Mouse (Mus musculus) heart, embryonic 16.5 days (tissue): Measurements from ENCODE around the gene Snx18. TPM values are rescaled to one million over a fixed set of nuclear protein-coding genes. Genes with fewer than 3 reads are reported as not detected.

Source experiments
- ATAC-seq: fragments of 200-750 bp; cut with Nextera tagmentation; replicated peaks from 2 replicates; pipeline ENCODE4 v1.8.0; 2017; ENCODE audit warnings: moderate number of reproducible peaks; ENCODE audit not compliant: insufficient read depth, low FRiP score; ENCODE audit errors: extremely low read depth
- H3K27ac ChIP-seq: fragments of 300-500 bp; sonication (generic); 2 replicates; pipeline ENCODE4 v1.5.1; 2014; ENCODE audit warnings: mild to moderate bottlenecking, low read length, control low read depth, moderate library complexity
- H3K27me3 ChIP-seq: fragments of 300-500 bp; sonication (generic); 2 replicates; pipeline ENCODE4 v1.6.1; 2014; ENCODE audit warnings: low read length, mixed read lengths; ENCODE audit not compliant: control insufficient read depth, insufficient read depth
- H3K36me3 ChIP-seq: fragments of 300-500 bp; sonication (generic); 2 replicates; pipeline ENCODE4 v1.6.1; 2014; ENCODE audit not compliant: control insufficient read depth, insufficient read depth
- H3K4me1 ChIP-seq: fragments of 300-500 bp; sonication (generic); 2 replicates; pipeline ENCODE4 v1.6.1; 2014; ENCODE audit warnings: low read length, mixed read lengths; ENCODE audit not compliant: control insufficient read depth, insufficient read depth
- H3K4me2 ChIP-seq: fragments of 300-500 bp; sonication (generic); 2 replicates; pipeline ENCODE4 v1.6.1; 2014; ENCODE audit warnings: low read depth, mild to moderate bottlenecking, control low read depth, low read length
- H3K4me3 ChIP-seq: fragments of 300-500 bp; sonication (generic); 2 replicates; pipeline ENCODE4 v1.5.1; 2014; ENCODE audit warnings: mild to moderate bottlenecking, control low read depth, low read length
- H3K9ac ChIP-seq: fragments of 300-500 bp; sonication (generic); 2 replicates; pipeline ENCODE4 v1.6.1; 2014; ENCODE audit warnings: low read length, control low read depth
- H3K9me3 ChIP-seq: fragments of 300-500 bp; sonication (generic); replicated peaks from 2 replicates; pipeline ENCODE4 v1.6.1; 2016; ENCODE audit warnings: low read length; ENCODE audit not compliant: control insufficient read depth
- WGBS: fragments of 180-500 bp; shearing (Covaris S2); extraction: QIAGEN DNeasy Blood & Tissue Kit; methylation state at CpG from one replicate; pipeline ENCODE4 v1.1.7; 2014; 5-methylcytosine and 5-hydroxymethylcytosine counted together
- polyA plus RNA-seq: library from polyadenylated mRNA; unstranded; fragments of >200 nt; fragmentation: Nextera tagmentation; extraction: Ambion mirVana; gene quantifications from 2 replicates; pipeline ENCODE4 v1.2.1, GENCODE M21; 2015

Gene Snx18
- polyA plus RNA-seq, 1 experiment from 2014 or later = 10.7 TPM

GRCm38 (mm10) chr13:113594361-113594760 lies 24.0 kb downstream of the Snx18 start:
- H3K36me3 ChIP-seq = peaks cover 19% of the 10 kb centered on the region
- no peak overlapping the region for H3K27ac ChIP-seq
- no peak for ATAC-seq
- H3K4me2 ChIP-seq = no peak overlapping the region
- H3K9me3 ChIP-seq = no peaks in the 10 kb centered on the region
- no peaks in the 10 kb centered on the region for H3K27me3 ChIP-seq
- peaks cover 27% of the 10 kb centered on the region for H3K4me1 ChIP-seq
- H3K9ac ChIP-seq = no peak overlapping the region
- no peak overlapping the region for H3K4me3 ChIP-seq
- whole genome bisulfite sequencing = 91% methylated on average over 12 of the region's 12 CpGs

GRCm38 (mm10) chr13:113593711-113594110 lies 24.7 kb downstream of the Snx18 start:
- no peak for ATAC-seq
- no peak overlapping the region for H3K27ac ChIP-seq

GRCm38 (mm10) chr13:113592703-113593200 lies 25.6 kb downstream of the Snx18 start:
- Histone ChIP-seq H3K4me2 (no peak overlapping the region), H3K27ac (no peak overlapping the region), H3K36me3 (peaks cover 19% of the 10 kb centered on the region), H3K9me3 (no peaks in the 10 kb centered on the region), H3K4me3 (no peak overlapping the region), H3K4me1 (peaks cover 24% of the 10 kb centered on the region), H3K9ac (no peak overlapping the region), H3K27me3 (no peaks in the 10 kb centered on the region)
- ATAC-seq = no peak
- 77% methylated on average over 13 of the region's 13 CpGs for WGBS

More at GRCm38 (mm10) chr13:113593711-113594110, 24.7 kb downstream of the Snx18 start:
- no peaks in the 10 kb centered on the region for H3K9me3 ChIP-seq
- no peak overlapping the region for H3K4me3 ChIP-seq
- no peaks in the 10 kb centered on the region for H3K27me3 ChIP-seq
- peaks cover 27% of the 10 kb centered on the region for H3K4me1 ChIP-seq
- 86% methylated on average over 17 of the region's 17 CpGs for WGBS
- peaks cover 19% of the 10 kb centered on the region for H3K36me3 ChIP-seq
- no peak overlapping the region for H3K4me2 ChIP-seq
- no peak overlapping the region for H3K9ac ChIP-seq

- no peak for ATAC-seq
These were observed 27.0 kb downstream of the Snx18 start for GRCm38 (mm10) chr13:113591336-113591735.

GRCm38 (mm10) chr13:113590216-113590615 lies 28.1 kb downstream of the Snx18 start:
- H3K4me1 ChIP-seq = peaks cover 4% of the 10 kb centered on the region
- H3K27me3 ChIP-seq = no peaks in the 10 kb centered on the region
- ATAC-seq = no peak
- H3K9me3 ChIP-seq = no peaks in the 10 kb centered on the region
- H3K9ac ChIP-seq = no peak overlapping the region
- 90% methylated on average over 4 of the region's 4 CpGs for WGBS
- H3K36me3 ChIP-seq = peaks cover 19% of the 10 kb centered on the region
- no peak overlapping the region; the same call in 1 of the 2 replicates for H3K27ac ChIP-seq
- no peak overlapping the region for H3K4me2 ChIP-seq
- H3K4me3 ChIP-seq = no peak overlapping the region

More at GRCm38 (mm10) chr13:113591336-113591735, 27.0 kb downstream of the Snx18 start:
- Histone ChIP-seq H3K27me3 (no peaks in the 10 kb centered on the region), H3K27ac (no peak overlapping the region), H3K4me3 (no peak overlapping the region), H3K36me3 (peaks cover 19% of the 10 kb centered on the region), H3K9me3 (no peaks in the 10 kb centered on the region), H3K4me1 (peaks cover 15% of the 10 kb centered on the region), H3K4me2 (no peak overlapping the region), H3K9ac (no peak overlapping the region)
- WGBS = 68% methylated on average over 11 of the region's 11 CpGs

GRCm38 (mm10) chr13:113589499-113589898 lies 28.9 kb downstream of the Snx18 start:
- Histone ChIP-seq H3K4me1 (peaks cover 2% of the 10 kb centered on the region), H3K36me3 (peaks cover 19% of the 10 kb centered on the region), H3K27me3 (no peaks in the 10 kb centered on the region), H3K9me3 (no peaks in the 10 kb centered on the region), H3K9ac (no peak overlapping the region), H3K4me2 (no peak overlapping the region), H3K27ac (no peak overlapping the region), H3K4me3 (no peak overlapping the region)
- 59% methylated on average over 7 of the region's 7 CpGs for WGBS
- ATAC-seq = peak; percentile 45; the same call in 1 of the 2 replicates

GRCm38 (mm10) chr13:113587200-113587936 lies 31.0 kb downstream of the Snx18 start:
- Histone ChIP-seq H3K27ac (no peak overlapping the region), H3K27me3 (no peaks in the 10 kb centered on the region), H3K36me3 (peaks cover 5% of the 10 kb centered on the region; the same call in 1 of the 2 replicates), H3K9ac (0 out of 2 replicates have a peak overlapping the region, but pooled peaks have one; percentile 12), H3K4me1 (peaks cover 2% of the 10 kb centered on the region), H3K4me3 (no peak overlapping the region), H3K4me2 (no peak overlapping the region), H3K9me3 (no peaks in the 10 kb centered on the region)
- 38% methylated on average over 15 of the region's 15 CpGs for WGBS
- ATAC-seq = no peak; the same call in 1 of the 2 replicates

- WGBS = 91% methylated on average over 3 of the region's 3 CpGs
- no peak overlapping the region for H3K4me3 ChIP-seq
- no peak overlapping the region for H3K4me2 ChIP-seq
- H3K9me3 ChIP-seq = no peaks in the 10 kb centered on the region
- no peak for ATAC-seq
- H3K27me3 ChIP-seq = no peaks in the 10 kb centered on the region
- peaks cover 2% of the 10 kb centered on the region; the same call in 1 of the 2 replicates for H3K4me1 ChIP-seq
- H3K27ac ChIP-seq = no peak overlapping the region
- peaks cover 3% of the 10 kb centered on the region; the same call in 1 of the 2 replicates for H3K36me3 ChIP-seq
- no peak overlapping the region for H3K9ac ChIP-seq
These were observed 32.8 kb downstream of the Snx18 start for GRCm38 (mm10) chr13:113585606-113586005.

GRCm38 (mm10) chr13:113584431-113584830 lies 33.9 kb downstream of the Snx18 start:
- H3K9me3 ChIP-seq = no peaks in the 10 kb centered on the region
- whole genome bisulfite sequencing = 74% methylated on average over 6 of the region's 6 CpGs
- ATAC-seq = no peak
- H3K4me1 ChIP-seq = 0 out of 2 replicates have a peak, but pooled peaks cover 2% of the 10 kb centered on the region
- no peak overlapping the region for H3K9ac ChIP-seq
- no peaks in the 10 kb centered on the region for H3K36me3 ChIP-seq
- no peaks in the 10 kb centered on the region for H3K27me3 ChIP-seq
- H3K27ac ChIP-seq = no peak overlapping the region
- no peak overlapping the region for H3K4me3 ChIP-seq
- H3K4me2 ChIP-seq = no peak overlapping the region
